Mouse (Mus musculus) heart, embryonic 16.5 days (tissue): ENCODE results near the gene Abcg4. TPM values are rescaled to one million over a fixed set of nuclear protein-coding genes. Genes with fewer than 3 reads are reported as not detected.
"Not testable (repeated sequence)": the region's sequence is repeated elsewhere in the genome, so short reads cannot be mapped to it uniquely, and the experiment has no call there.

Experiments used
- ATAC-seq: fragments of 200-750 bp; cut with Nextera tagmentation; replicated peaks from 2 replicates; pipeline ENCODE4 v1.8.0; 2017; ENCODE audit warnings: moderate number of reproducible peaks; ENCODE audit not compliant: insufficient read depth, low FRiP score; ENCODE audit errors: extremely low read depth
- H3K27ac ChIP-seq: fragments of 300-500 bp; sonication (generic); 2 replicates; pipeline ENCODE4 v1.5.1; 2014; ENCODE audit warnings: mild to moderate bottlenecking, low read length, control low read depth, moderate library complexity
- H3K27me3 ChIP-seq: fragments of 300-500 bp; sonication (generic); 2 replicates; pipeline ENCODE4 v1.6.1; 2014; ENCODE audit warnings: low read length, mixed read lengths; ENCODE audit not compliant: control insufficient read depth, insufficient read depth
- H3K36me3 ChIP-seq: fragments of 300-500 bp; sonication (generic); 2 replicates; pipeline ENCODE4 v1.6.1; 2014; ENCODE audit not compliant: control insufficient read depth, insufficient read depth
- H3K4me1 ChIP-seq: fragments of 300-500 bp; sonication (generic); 2 replicates; pipeline ENCODE4 v1.6.1; 2014; ENCODE audit warnings: low read length, mixed read lengths; ENCODE audit not compliant: control insufficient read depth, insufficient read depth
- H3K4me2 ChIP-seq: fragments of 300-500 bp; sonication (generic); 2 replicates; pipeline ENCODE4 v1.6.1; 2014; ENCODE audit warnings: low read depth, mild to moderate bottlenecking, control low read depth, low read length
- H3K4me3 ChIP-seq: fragments of 300-500 bp; sonication (generic); 2 replicates; pipeline ENCODE4 v1.5.1; 2014; ENCODE audit warnings: mild to moderate bottlenecking, control low read depth, low read length
- H3K9ac ChIP-seq: fragments of 300-500 bp; sonication (generic); 2 replicates; pipeline ENCODE4 v1.6.1; 2014; ENCODE audit warnings: low read length, control low read depth
- H3K9me3 ChIP-seq: fragments of 300-500 bp; sonication (generic); replicated peaks from 2 replicates; pipeline ENCODE4 v1.6.1; 2016; ENCODE audit warnings: low read length; ENCODE audit not compliant: control insufficient read depth
- WGBS: fragments of 180-500 bp; shearing (Covaris S2); extraction: QIAGEN DNeasy Blood & Tissue Kit; methylation state at CpG from one replicate; pipeline ENCODE4 v1.1.7; 2014; 5-methylcytosine and 5-hydroxymethylcytosine counted together
- polyA plus RNA-seq: library from polyadenylated mRNA; unstranded; fragments of >200 nt; fragmentation: Nextera tagmentation; extraction: Ambion mirVana; gene quantifications from 2 replicates; pipeline ENCODE4 v1.2.1, GENCODE M21; 2015

Gene Abcg4
- polyA plus RNA-seq, 1 experiment from 2014 or later = 1.9 TPM

DNA sequence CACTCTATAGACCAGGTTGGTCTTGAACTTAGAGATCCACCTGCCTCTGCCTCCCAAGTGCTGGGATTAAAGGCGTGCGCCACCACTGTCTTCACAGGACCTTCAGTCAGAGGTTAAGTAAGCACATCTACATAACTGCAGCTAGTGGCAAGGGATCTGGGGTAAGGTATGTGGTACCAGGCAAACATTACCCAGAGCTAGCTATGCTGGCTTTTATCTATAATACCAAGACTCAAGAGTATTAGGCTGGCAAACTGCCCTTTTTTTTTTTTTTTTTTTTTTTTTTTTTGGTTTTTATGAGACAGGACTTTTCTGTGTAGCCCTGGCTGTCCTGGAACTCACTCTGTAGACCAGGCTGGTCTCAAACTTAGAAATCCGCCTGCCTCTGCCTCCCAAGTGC, 11.6 kb upstream of the Abcg4 start:
- not testable (repeated sequence) for H3K27ac ChIP-seq, H3K27me3 ChIP-seq, H3K4me3 ChIP-seq, H3K9ac ChIP-seq, H3K9me3 ChIP-seq, ATAC-seq, H3K4me2 ChIP-seq
- peaks cover 11% of the 10 kb centered on the region for H3K4me1 ChIP-seq
- H3K36me3 ChIP-seq = peaks cover 53% of the 10 kb centered on the region
- WGBS = 88% methylated on average over 3 of the region's 3 CpGs

DNA sequence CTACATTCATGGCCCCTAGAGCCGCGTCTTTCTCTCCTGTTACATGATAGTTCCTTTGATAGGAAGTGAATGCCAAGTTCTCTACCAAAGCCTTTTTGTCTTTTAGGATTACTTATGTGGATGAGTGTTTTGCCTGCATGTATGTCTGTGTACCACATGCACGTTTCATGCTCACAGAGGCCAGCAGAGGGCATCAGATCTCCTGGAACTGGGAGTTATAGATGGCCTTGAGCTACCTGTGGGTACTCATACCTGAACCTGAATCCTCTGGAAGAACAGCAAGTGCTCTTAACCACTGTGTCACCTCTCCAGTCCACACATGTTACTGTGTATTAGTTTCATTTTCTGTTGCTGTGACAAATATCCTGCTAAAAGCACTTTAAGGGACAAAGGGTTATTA, 4.1 kb upstream of the Abcg4 start:
- Histone ChIP-seq H3K9me3 (no peaks in the 10 kb centered on the region), H3K27ac (no peak overlapping the region), H3K4me3 (no peak overlapping the region), H3K4me2 (no peak overlapping the region), H3K27me3 (no peaks in the 10 kb centered on the region), H3K36me3 (peaks cover 40% of the 10 kb centered on the region), H3K9ac (no peak overlapping the region), H3K4me1 (peaks cover 12% of the 10 kb centered on the region)
- ATAC-seq = no peak
- 70% methylated on average over 3 of the region's 3 CpGs for WGBS

DNA sequence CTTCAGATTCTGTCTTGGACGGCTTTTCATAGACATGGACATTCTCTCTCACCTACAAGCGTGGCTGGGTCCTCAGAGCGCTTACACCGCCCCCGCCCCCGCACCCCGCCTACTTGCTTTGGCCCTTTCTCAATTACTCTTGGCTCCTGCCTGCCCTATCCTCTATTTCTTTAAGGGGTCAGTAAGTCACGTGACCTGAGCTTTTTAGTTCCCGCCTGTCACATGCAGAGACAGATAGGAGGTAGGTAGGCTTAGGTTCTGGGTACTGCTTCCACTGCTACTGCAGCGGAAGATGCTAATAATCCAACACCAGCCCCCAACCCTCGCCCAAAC, 510 bp upstream of the Abcg4 start:
- Histone ChIP-seq H3K27ac (no peak overlapping the region), H3K4me1 (peaks cover 18% of the 10 kb centered on the region), H3K4me2 (peak overlapping the region; percentile 95), H3K4me3 (no peak overlapping the region), H3K9me3 (no peaks in the 10 kb centered on the region), H3K27me3 (peaks cover 4% of the 10 kb centered on the region; the same call in 1 of the 2 replicates), H3K9ac (no peak overlapping the region), H3K36me3 (peaks cover 16% of the 10 kb centered on the region)
- 9% methylated on average over 11 of the region's 11 CpGs for whole genome bisulfite sequencing
- no peak for ATAC-seq

DNA sequence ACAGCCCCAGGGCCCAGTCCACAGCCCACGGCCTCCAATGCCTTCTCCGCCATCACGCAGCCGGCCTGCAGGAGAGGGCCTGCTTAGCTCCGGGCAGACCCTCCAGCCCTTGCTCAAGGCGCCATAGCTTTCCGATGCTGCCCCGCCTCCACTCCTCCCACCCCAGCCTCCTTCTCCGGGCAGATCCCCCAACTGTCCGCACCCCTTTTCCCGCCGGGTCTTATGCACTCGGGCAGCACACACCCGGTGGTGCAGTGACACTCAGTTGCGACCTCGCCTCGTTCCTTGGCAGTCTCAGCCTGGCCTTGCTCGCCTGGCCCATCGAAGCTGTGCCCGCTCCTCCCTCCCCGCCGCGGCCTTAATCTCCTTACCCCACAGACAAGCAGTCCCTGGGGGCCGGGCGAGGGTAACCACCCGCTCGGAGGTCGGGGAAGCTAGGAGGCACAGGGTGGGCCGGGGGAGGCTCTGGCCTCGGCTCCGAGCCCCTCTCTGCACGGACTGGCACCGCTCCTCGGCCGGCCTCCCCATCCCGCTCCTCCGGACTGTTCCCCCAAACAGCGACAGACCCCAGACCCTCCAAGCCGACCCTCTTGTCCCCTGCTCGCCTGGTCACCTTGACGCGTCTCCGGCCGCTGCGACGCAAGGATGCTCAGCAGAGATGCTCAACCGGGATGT, 877 bp downstream of the Abcg4 start:
- under 1% methylated on average over 47 of the region's 47 CpGs for WGBS
- Histone ChIP-seq H3K4me3 (peak overlapping the region; percentile 69), H3K9ac (peak overlapping the region; percentile 71), H3K27me3 (peaks cover 4% of the 10 kb centered on the region; the same call in 1 of the 2 replicates), H3K27ac (no peak overlapping the region), H3K36me3 (peaks cover 8% of the 10 kb centered on the region), H3K4me1 (peaks cover 18% of the 10 kb centered on the region), H3K4me2 (peak overlapping the region; percentile 95), H3K9me3 (no peaks in the 10 kb centered on the region)
- ATAC-seq = no peak; the same call in 1 of the 2 replicates

DNA sequence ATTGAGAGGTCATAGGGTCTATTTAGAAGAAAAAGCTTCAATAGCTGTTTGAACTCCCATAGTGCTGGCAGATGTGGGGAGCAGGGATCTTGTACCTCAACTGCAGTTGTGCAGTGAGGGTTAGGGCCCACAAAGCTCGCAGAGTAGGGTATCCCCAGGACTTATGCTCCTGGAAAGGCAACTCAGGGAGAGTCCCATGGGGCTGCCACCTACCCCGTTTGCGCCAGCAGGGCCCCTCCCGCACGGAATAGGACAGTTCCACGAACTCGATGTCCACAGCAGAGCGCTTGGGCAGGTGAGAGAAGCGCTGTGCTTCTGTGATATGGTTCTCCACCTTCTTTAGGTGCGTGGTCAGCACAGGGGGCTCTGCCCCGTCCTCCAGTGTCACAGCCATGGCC, 1.4 kb downstream of the Abcg4 start:
- H3K4me1 ChIP-seq = peaks cover 18% of the 10 kb centered on the region
- H3K4me3 ChIP-seq = peak overlapping the region; percentile 69
- H3K27ac ChIP-seq = no peak overlapping the region
- peaks cover 4% of the 10 kb centered on the region; the same call in 1 of the 2 replicates for H3K27me3 ChIP-seq
- peak overlapping the region; percentile 71 for H3K9ac ChIP-seq
- WGBS = 15% methylated on average over 11 of the region's 11 CpGs
- H3K9me3 ChIP-seq = no peaks in the 10 kb centered on the region
- H3K4me2 ChIP-seq = peak overlapping the region; percentile 95
- peaks cover 8% of the 10 kb centered on the region for H3K36me3 ChIP-seq
- no peak for ATAC-seq

DNA sequence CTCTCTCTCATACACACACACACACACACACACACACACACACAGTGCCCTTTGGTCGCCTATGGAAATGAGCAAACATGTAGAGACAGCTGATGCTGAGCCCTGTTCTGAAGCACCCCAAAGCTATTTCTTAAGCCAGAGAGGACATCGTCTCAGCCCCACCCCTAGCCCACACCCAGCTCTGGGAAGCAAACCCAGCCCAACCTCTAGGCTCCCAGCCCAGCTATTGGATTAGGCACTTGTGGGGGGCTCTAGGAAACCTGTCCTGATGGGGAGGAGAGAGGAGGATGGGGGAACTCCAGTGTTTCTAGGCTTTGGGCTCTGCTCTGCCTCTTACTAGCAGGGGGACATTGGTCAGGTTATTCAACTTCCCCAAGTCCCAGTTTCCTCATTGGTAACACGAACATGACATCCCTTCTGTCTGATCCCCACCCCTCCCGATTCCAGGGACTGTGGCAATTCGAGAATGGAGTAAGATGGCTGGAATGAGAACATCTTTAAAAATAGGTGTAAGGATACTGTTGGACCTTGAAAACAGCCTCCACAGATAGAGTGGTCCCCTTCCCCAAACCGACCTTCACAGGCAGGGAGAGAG, 2.1 kb downstream of the Abcg4 start:
- no peak overlapping the region for H3K27ac ChIP-seq
- H3K9me3 ChIP-seq = no peaks in the 10 kb centered on the region
- H3K36me3 ChIP-seq = peaks cover 7% of the 10 kb centered on the region
- WGBS = 17% methylated on average over 6 of the region's 6 CpGs
- no peak overlapping the region for H3K9ac ChIP-seq
- peaks cover 4% of the 10 kb centered on the region; the same call in 1 of the 2 replicates for H3K27me3 ChIP-seq
- peaks cover 18% of the 10 kb centered on the region for H3K4me1 ChIP-seq
- H3K4me3 ChIP-seq = no peak overlapping the region
- ATAC-seq = no peak
- no peak overlapping the region for H3K4me2 ChIP-seq

DNA sequence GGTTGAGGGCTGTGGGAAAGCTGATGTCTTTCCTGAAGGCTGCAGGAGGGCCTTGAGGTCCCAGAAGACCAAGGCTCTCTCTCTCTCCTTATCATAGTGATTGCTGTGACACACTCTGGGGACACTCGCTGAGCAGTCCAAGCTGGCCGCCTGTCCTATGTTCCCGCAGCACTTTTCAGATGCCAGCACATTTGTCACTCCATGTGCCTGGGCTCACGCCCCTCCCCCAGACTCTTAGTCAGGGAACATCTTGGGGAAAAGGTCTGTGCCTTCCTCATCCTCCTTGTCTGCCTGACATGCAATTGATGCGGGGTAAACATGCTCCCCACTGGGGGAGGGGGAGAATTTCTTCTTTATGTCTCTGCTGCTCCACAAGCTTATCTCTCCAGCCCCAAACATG, 5.2 kb downstream of the Abcg4 start:
- H3K4me1 ChIP-seq = peaks cover 11% of the 10 kb centered on the region; the same call in 1 of the 2 replicates
- H3K9ac ChIP-seq = no peak overlapping the region
- ATAC-seq = no peak
- no peaks in the 10 kb centered on the region for H3K9me3 ChIP-seq
- WGBS = 36% methylated on average over 5 of the region's 5 CpGs
- no peak overlapping the region for H3K4me3 ChIP-seq
- no peaks in the 10 kb centered on the region for H3K36me3 ChIP-seq
- H3K27me3 ChIP-seq = peaks cover 4% of the 10 kb centered on the region; the same call in 1 of the 2 replicates
- no peak overlapping the region for H3K4me2 ChIP-seq
- no peak overlapping the region for H3K27ac ChIP-seq

DNA sequence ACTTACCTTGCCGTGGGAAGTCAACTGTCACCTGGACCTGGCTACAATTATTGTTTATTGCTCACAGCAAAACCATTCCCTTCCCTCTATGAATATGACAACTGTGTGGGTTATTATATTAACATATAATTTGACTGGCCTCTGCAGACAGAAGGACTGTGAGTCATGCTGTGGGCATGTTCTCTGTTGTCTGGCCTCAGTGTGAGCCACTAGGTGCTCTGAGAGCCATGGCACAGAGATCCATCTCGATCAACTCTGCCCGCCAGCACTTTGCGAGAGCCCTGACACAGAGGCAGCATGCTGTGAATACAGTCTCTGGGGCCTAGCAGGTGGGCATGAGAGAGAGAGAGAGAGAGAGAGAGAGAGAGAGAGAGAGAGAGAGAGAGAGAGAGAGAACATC, 18.4 kb downstream of the Abcg4 start:
- Histone ChIP-seq H3K9me3 (peaks cover 4% of the 10 kb centered on the region; the same call in 1 of the 2 replicates), H3K4me3 (no peak overlapping the region), H3K36me3 (no peaks in the 10 kb centered on the region), H3K27me3 (no peaks in the 10 kb centered on the region), H3K4me1 (peaks cover 9% of the 10 kb centered on the region), H3K4me2 (no peak overlapping the region), H3K27ac (no peak overlapping the region), H3K9ac (no peak overlapping the region)
- no peak for ATAC-seq
- 84% methylated on average over 4 of the region's 4 CpGs for WGBS

DNA sequence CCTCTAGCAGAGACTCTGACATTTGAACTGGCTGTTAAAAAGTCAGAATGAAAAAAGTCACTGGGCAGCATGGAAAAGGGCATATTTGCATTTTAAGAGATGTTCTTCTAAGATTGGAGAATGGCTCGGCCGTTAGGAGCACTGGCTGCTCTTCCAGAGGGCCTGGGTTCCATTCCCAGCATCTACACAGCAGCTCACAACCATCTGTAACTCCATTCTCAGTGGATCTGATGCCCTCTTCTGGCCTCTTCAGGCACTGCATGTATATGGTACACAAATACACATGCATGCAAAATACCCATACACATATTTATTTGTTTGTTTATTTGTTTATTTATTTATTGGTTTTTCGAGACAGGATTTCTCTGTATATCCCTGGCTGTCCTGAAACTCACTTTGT, 19.3 kb downstream of the Abcg4 start:
- WGBS = 80% methylated on average over 3 of the region's 3 CpGs
- H3K27ac ChIP-seq = no peak overlapping the region
- no peak overlapping the region for H3K9ac ChIP-seq
- H3K4me3 ChIP-seq = no peak overlapping the region
- no peaks in the 10 kb centered on the region for H3K27me3 ChIP-seq
- peaks cover 9% of the 10 kb centered on the region for H3K4me1 ChIP-seq
- ATAC-seq = no peak
- H3K4me2 ChIP-seq = no peak overlapping the region
- H3K9me3 ChIP-seq = peaks cover 4% of the 10 kb centered on the region; the same call in 1 of the 2 replicates
- H3K36me3 ChIP-seq = no peaks in the 10 kb centered on the region
